Mouse (Mus musculus) liver, embryonic 14.5 days (tissue): ENCODE measurements at regions not wholly inside any gene's neighbourhood (a gene's known extent, or its start where the extent isn't known, plus 50 kb on each side); places are given as distances from the start of the nearest gene placed in this dataset.

ENCODE experiments used
- CTCF ChIP-seq: IDR thresholded peaks from 2 replicates; pipeline ENCODE4 v1.5.1; 2016; ENCODE audit warnings: antibody characterized with exemption, low read depth, control low read depth
- EP300 ChIP-seq: IDR thresholded peaks from 2 replicates; pipeline ENCODE4 v1.6.1; 2016; ENCODE audit warnings: antibody characterized with exemption, low read depth

- TF ChIP-seq CTCF, result no peak
- no peak for TF ChIP-seq EP300
These were observed 319.1 kb downstream of the Tns1 start for GRCm38 (mm10) chr1:73805156-73805555.
